Mouse (Mus musculus): ENCODE results near the gene Vstm5. TPM values are rescaled to one million over a fixed set of nuclear protein-coding genes. Genes with fewer than 3 reads are reported as not detected.
"Not testable (repeated sequence)": the region's sequence is repeated elsewhere in the genome, so short reads cannot be mapped to it uniquely, and the experiment has no call there.

Gene Vstm5
- total RNA-seq, 2 experiments from 2014 or later = not detected

DNA sequence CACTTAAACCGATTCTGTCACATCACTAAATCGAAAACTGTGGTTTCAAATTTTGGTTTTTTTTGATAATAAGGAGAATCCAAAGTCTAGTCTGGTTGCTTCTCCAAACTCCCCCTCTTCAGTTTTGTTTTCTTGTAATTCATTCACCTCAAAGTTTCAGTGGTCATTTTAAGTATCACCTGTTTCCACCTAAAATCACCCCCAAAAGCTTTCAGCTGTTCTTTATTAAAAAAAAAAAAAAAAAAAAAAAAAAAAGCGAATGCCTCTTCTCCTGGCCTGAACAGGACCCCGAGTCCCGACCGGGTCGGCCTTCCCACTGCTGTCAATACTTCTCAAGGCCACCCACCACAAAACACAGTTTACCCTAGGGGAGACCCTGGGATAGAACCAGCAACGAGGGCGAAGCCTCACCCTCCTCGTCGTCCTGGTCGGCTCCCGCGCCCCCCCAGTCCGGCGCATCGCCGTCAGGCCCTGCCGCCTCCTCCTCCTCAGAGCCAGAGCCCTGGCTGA lies 40.3 kb downstream of the Vstm5 start:
- no peak for DNase-seq
- TF ChIP-seq CTCF (IDR thresholded peaks at IDR 0.05) = no peak
- intact Hi-C loops (cut with DNase I) = no loop called here

DNA sequence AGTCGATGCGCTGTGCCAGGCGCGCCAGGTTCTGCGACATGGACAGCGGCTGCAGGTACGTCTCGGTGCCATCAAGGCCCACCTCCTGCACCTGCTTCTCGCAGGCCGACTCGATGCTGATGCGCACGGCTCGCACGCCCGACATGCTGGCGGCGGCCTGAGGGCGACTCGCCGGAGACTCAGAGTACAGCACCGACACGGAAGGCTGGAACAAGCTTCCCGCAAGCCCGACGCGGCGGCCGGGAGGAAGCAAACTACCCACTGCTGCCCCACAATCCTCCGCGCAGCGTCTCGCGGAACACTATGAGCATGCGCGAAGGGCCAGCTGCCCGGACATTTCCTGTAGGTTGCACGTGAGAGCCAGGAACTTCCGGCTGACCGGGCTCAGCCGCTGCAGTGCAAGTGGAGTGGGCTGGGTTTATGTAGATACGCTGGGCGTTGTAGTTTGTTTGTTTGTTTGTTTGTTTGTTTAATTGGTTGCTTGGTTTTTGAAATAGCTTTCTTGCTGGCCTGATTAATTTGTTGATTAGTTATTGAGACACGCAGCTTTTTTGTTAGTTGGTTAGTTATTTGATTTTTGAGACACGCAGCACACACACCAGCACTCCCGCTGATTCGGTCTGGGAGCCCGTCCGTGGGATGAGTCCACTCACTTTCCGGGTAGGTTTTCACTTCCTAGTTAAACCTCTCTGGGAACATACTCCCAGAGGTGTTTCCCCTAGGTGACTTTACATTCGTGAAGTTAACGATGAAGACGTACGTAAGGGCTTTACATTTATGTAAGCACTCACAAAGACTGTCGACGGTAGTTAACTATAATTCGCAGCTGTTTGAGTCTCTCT lies 41.0 kb downstream of the Vstm5 start, which contains the start of gene Med17:
Gene Med17 (minus strand): TSS at position 283 of the 842 bp plus-strand sequence.
- peak within 1 kb of the TSS; percentile 89 for H3K4me3 ChIP-seq
- intact Hi-C loops (cut with DNase I) = loop anchor here (1.0 kb wide), 1 partner anchor 26 kb away; the partner anchor contains the start of genes 4931406C07Rik and Taf1d
- H3K27ac ChIP-seq = peak within 1 kb of the TSS; percentile 93
- peak; percentile 95 for DNase-seq
- no peak for TF ChIP-seq CTCF (IDR thresholded peaks at IDR 0.05)

More for the DNA sequence above, 40.3 kb downstream of the Vstm5 start:
- H3K27ac ChIP-seq = peak overlapping the region; percentile 93
- H3K4me3 ChIP-seq = peak overlapping the region; percentile 89

DNA sequence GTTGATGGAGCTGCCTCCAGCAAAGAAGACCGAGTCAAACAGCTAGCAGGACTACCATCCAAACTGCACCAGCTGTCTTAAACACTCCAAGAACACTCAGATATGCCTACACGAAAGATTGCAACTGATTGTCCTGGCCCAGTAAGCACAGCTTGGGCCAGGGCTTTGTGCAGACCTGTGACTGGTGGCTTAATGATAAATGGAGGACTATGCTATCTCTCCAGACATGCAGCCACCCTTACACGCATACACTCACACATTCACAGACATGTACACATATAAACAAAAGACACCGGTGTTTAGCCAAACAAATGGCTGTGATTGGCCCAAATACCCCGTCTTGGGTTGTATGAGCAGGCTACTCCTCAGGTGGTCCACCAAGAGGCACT lies 41.6 kb downstream of the Vstm5 start:
- peak overlapping the region; percentile 93 for H3K27ac ChIP-seq
- intact Hi-C loops (cut with DNase I) = loop anchor here (1.0 kb wide), 1 partner anchor 26 kb away; the partner anchor contains the start of genes 4931406C07Rik and Taf1d
- H3K4me3 ChIP-seq = peak overlapping the region; percentile 89
- no peak for TF ChIP-seq CTCF (IDR thresholded peaks at IDR 0.05)
- DNase-seq = no peak

DNA sequence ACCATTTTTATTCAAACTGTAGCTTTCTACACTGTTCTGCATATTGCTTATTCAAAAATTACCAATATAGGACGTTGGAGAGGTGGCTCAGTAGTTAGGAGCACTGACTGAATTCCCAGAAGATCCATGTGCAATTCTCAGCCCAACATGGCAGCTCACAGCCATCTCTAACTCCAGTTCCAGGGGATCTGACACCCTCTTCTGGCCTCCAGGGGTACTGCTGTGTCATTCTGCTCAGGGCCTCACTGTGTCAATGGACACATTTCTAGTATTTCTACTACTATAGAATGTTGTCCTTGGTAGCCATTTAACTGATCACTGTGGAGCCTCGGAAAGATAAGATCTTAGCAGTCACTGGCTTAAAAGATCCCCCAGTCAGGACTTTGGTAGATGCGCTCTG lies 46.6 kb downstream of the Vstm5 start:
- peak; percentile 34 for TF ChIP-seq CTCF (IDR thresholded peaks at IDR 0.05)
- DNase-seq = no peak
- Histone ChIP-seq H3K27ac (no peak overlapping the region), H3K4me3 (no peak overlapping the region)
- intact Hi-C loops (cut with DNase I) = no loop called here

DNA sequence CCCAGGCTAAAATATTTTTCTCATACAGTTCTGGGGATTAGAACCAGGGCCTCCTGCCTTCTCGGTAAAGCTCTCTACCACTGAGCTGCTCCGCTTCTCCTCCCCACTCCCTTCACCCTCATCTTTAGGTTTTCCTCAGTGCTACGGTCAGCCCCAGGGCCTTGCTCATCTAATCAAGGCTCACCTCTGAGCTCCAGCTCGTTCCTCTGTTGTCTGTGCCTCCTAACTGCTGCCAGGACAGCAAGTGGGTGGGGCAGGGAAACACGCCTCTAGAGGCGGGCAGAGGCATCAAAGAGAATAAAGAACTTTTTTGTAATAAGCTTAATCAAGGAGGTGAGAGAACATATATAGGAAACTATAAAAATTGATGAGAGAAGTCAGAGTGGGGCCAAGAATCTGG lies 49.0 kb downstream of the Vstm5 start:
- Histone ChIP-seq H3K4me3 (no peak overlapping the region), H3K27ac (no peak overlapping the region)
- DNase-seq = no peak
- intact Hi-C loops (cut with DNase I) = no loop called here
- no peak for TF ChIP-seq CTCF (IDR thresholded peaks at IDR 0.05)

DNA sequence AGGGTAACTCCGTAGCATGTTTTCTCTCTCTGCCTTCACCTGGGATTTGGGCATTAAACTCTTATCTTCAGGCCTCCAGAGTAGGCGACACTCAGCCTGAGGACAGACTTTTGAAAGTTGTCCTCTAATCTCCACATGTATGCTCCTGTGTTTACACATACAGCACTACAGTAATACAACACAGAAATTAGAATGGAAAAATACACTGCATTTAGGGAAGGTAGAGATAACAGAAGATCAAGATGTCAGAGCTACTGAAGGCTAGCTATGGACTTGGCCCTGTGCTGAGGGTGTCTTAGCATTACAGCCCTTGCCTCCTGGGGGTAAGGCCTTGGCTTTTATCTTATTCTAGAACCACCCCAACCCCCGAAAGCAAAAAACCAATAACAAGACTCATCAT lies 49.6 kb downstream of the Vstm5 start:
- no peak for TF ChIP-seq CTCF (IDR thresholded peaks at IDR 0.05)
- intact Hi-C loops (cut with DNase I) = no loop called here
- no peak overlapping the region for H3K4me3 ChIP-seq
- H3K27ac ChIP-seq = no peak overlapping the region
- DNase-seq = no peak

DNA sequence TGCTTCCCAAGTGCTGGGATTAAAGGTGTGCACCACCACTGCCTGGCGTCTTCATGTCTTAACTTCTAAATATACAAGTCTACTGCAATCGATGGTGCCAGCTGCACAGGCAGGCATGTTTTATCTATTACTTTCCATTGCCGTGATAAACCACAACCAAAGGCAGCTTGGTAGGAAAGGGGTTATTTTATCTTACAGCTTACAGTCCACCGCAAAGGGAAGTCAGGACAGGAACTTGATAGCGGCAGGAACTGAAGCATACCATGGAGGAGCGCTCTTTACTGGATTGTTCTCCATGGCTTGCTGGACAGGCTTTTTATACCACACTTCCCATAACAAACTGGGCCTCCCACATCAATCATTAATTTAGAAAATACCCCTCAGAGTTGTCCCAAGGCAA lies 50.4 kb downstream of the Vstm5 start:
- TF ChIP-seq CTCF (IDR thresholded peaks at IDR 0.05) = no peak
- H3K4me3 ChIP-seq = no peak overlapping the region
- no peak for DNase-seq
- H3K27ac ChIP-seq = no peak overlapping the region
- intact Hi-C loops (cut with DNase I) = no loop called here

DNA sequence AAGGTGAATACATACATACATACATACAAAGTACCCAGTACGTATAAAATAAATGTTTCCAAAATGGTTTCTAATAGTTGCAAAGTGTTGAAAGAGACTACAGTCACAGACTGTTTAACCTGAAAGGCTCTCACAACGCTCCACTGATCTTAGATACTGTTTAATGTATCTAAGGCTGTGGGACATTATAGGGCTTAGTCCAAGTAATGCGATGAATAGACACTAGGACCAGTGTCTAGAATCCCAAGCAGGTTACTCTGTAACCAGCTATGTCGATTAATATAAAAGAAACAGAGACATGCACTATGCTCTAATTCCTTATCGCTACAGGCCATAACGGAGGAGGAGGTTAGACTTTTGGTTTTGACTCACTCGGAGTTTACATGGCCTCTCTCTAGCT lies 58.3 kb downstream of the Vstm5 start:
- no peak overlapping the region for H3K4me3 ChIP-seq
- no peak for TF ChIP-seq CTCF (IDR thresholded peaks at IDR 0.05)
- intact Hi-C loops (cut with DNase I) = no loop called here
- no peak overlapping the region for H3K27ac ChIP-seq
- DNase-seq = no peak

DNA sequence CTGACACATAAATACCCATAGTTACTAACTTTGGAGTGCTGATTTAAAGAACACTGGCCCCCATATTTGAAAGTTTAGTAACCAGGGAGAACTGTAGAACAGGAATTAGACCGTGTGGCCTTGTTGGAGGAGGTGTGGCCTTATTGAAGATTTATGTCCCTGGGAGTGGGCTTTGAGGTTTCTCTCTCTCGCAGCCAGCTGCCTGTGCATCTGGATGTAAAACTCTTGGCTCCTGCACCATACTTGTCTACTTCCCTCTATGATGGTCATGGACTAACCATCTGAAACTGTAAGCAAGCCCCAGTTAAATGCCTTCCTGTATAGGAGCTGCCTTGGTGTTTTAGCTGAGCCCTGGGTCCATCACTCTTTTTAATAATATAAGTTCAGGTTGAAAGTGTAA lies 59.6 kb downstream of the Vstm5 start:
- no peak for DNase-seq
- no peak overlapping the region for H3K4me3 ChIP-seq
- no peak overlapping the region for H3K27ac ChIP-seq
- intact Hi-C loops (cut with DNase I) = no loop called here
- TF ChIP-seq CTCF (IDR thresholded peaks at IDR 0.05) = no peak

DNA sequence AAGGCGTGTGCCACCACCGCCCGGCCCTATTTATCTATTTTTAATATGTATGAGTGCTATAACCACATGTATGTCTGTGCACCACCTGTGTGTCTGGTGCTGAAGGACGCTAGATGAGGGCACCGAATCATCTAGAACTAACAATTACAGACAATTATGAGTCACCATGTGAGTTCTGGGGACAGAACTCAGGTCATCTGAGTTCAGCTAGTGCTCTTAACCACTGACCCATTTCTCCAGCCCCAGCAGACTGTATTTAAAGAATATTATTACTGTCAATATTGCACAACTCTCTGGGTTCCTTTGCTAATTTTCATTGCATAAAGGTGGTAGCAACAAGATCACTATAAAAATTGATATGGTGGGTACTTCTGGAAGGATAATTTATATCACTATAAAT lies 61.2 kb downstream of the Vstm5 start:
- intact Hi-C loops (cut with DNase I) = no loop called here
- DNase-seq = no peak
- no peak for TF ChIP-seq CTCF (IDR thresholded peaks at IDR 0.05)
- no peak overlapping the region for H3K27ac ChIP-seq
- H3K4me3 ChIP-seq = no peak overlapping the region

DNA sequence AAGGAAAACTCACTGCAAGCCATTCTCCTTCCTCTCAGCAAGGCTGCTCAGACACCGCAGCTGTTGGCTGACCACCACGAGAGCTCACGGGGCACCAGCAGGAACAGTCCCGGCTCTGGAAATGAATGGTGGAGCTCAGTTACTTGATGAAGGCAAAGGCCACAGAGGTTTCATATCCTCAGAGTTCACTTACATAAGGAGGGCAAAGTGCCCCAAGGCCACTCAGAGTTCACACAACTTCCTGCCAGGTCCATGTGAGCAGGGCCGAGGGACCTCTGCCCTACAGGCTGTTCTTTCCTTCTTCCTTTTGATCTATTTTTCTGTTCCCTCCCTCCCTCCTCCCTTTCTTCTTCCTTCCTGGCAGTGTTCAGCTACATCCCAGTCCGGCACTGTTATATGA lies 62.6 kb downstream of the Vstm5 start:
- peak overlapping the region; percentile 78 for H3K27ac ChIP-seq
- peak; percentile 55 for DNase-seq
- intact Hi-C loops (cut with DNase I) = no loop called here
- peak overlapping the region; percentile 26 for H3K4me3 ChIP-seq
- no peak for TF ChIP-seq CTCF (IDR thresholded peaks at IDR 0.05)

DNA sequence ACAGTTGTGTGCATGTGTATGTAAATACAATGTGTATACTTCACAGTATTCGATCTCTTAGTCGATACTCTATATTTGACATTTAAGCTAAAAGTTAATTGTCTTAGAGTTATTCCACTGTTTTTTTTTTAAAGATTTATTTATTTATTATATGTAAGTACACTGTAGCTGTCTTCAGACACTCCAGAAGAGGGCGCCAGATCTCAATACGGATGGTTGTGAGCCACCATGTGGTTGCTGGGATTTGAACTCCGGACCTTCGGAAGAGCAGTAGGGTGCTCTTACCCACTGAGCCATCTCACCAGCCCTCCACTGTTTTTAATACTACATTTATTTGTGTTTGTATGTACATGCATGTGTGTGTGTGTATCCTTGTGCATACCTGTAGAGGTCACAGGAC lies 63.2 kb downstream of the Vstm5 start:
- intact Hi-C loops (cut with DNase I); DNase-seq; H3K4me3 ChIP-seq: not testable (repeated sequence)
- peak overlapping the region; percentile 78 for H3K27ac ChIP-seq
- TF ChIP-seq CTCF (IDR thresholded peaks at IDR 0.05) = peak; percentile 42

DNA sequence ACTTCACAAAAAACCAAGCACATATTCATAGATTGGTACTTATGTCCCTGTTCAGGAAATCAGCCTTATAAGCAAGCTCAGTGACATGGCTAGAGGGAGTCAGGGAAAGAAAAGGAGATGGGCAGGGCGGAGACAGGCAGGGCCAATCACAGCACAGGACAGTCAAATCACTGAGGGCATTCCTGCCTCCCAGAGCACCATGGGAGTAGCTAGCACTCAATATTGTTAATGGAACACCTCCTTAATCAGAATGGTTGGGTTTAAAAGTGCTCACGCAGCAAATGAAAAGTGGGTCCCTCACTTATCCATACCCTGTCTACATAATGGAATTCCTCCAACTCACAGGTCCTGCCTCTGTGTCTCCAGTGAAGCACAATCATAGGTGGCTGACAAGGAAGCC lies 64.0 kb downstream of the Vstm5 start:
- intact Hi-C loops (cut with DNase I) = no loop called here
- Histone ChIP-seq H3K4me3 (no peak overlapping the region), H3K27ac (no peak overlapping the region)
- no peak for TF ChIP-seq CTCF (IDR thresholded peaks at IDR 0.05)
- no peak for DNase-seq
